Mouse (Mus musculus): ENCODE results near the gene Asic4.

- TF ChIP-seq CTCF (IDR thresholded peaks at IDR 0.05; ENCODE audit: control insufficient read depth, insufficient read depth, insufficient read length) (no peak), MAX (IDR thresholded peaks at IDR 0.05) (no peak), CEBPB (IDR thresholded peaks at IDR 0.05; ENCODE audit: low read depth) (no peak)
These were observed 13.5 kb downstream of the Asic4 start for GRCm38 (mm10) chr1:75463652-75464204.

Data from C2C12 (cell line).